Mouse (Mus musculus): ENCODE data around the gene AL732309.1.

DNA sequence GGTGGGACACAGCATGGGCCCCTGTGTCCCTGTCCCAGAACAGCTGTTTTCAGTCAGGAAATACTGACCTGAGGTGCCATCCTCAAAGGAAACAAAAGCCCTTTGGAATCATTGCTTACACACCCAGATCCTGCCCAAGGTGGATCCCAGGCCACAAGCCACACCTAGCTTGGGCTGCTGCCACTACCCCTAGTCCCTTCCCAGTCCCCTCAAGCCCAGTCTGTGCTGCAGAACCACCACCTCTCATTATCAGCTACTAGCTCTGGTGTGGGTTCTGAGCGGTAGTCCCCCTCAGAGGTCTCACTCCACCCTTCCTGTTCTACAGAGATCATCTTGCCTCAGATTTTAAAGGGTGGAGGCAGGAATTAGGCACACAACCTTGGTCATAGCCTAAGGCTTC lies 39.7 kb upstream of the AL732309.1 start:
- TF ChIP-seq CTCF (IDR thresholded peaks at IDR 0.05; ENCODE audit: low read depth), result no peak
- no peak for TF ChIP-seq EP300 (IDR thresholded peaks at IDR 0.05; ENCODE audit: low read depth)
